Mouse (Mus musculus) midbrain, embryonic 14.5 days (tissue): ENCODE measurements around the gene Rhov. TPM values are rescaled to one million over a fixed set of nuclear protein-coding genes. Genes with fewer than 3 reads are reported as not detected.

ENCODE experiments used
- ATAC-seq: fragments of 200-750 bp; cut with Nextera tagmentation; 2 replicates; pipeline ENCODE4 v1.8.0; 2017; ENCODE audit warnings: moderate number of reproducible peaks, moderate library complexity; ENCODE audit not compliant: low FRiP score, low TSS enrichment
- DNase-seq: peaks from one replicate; pipeline ENCODE4 v3.0.0-alpha.2; 2015
- H3K27ac ChIP-seq: fragments of 300-500 bp; sonication (generic); replicated peaks from 2 replicates; pipeline ENCODE4 v1.5.1; 2014; ENCODE audit warnings: mild to moderate bottlenecking, low read depth, low read length, moderate library complexity
- H3K27me3 ChIP-seq: fragments of 300-500 bp; sonication (generic); 2 replicates; pipeline ENCODE4 v1.6.1; 2014; ENCODE audit warnings: low read length, control low read depth, mixed read lengths; ENCODE audit not compliant: control insufficient read depth, insufficient read depth
- H3K36me3 ChIP-seq: fragments of 300-500 bp; sonication (generic); 2 replicates; pipeline ENCODE4 v1.6.1; 2014; ENCODE audit warnings: low read length, control low read depth; ENCODE audit not compliant: control insufficient read depth, insufficient read depth
- H3K4me1 ChIP-seq: fragments of 300-500 bp; sonication (generic); 2 replicates; pipeline ENCODE4 v1.6.1; 2014; ENCODE audit warnings: mild to moderate bottlenecking, antibody characterized with exemption, low read length, control low read depth; ENCODE audit not compliant: control insufficient read depth, insufficient read depth
- H3K4me2 ChIP-seq: fragments of 300-500 bp; sonication (generic); 2 replicates; pipeline ENCODE4 v1.6.1; 2014; ENCODE audit warnings: mild to moderate bottlenecking, low read length, moderate library complexity
- H3K4me3 ChIP-seq: fragments of 300-500 bp; sonication (generic); replicated peaks from 2 replicates; pipeline ENCODE4 v1.5.1; 2014; ENCODE audit warnings: low read depth, low read length
- H3K9ac ChIP-seq: fragments of 300-500 bp; sonication (generic); replicated peaks from 2 replicates; pipeline ENCODE4 v1.6.1; 2014; ENCODE audit warnings: mild to moderate bottlenecking, low read length, moderate library complexity
- H3K9me3 ChIP-seq: fragments of 300-500 bp; sonication (generic); 2 replicates; pipeline ENCODE4 v1.6.1; 2016; ENCODE audit warnings: low read length, control low read depth, mixed read lengths; ENCODE audit not compliant: control insufficient read depth
- WGBS: fragments of 180-500 bp; shearing (Covaris S2); extraction: QIAGEN DNeasy Blood & Tissue Kit; methylation state at CpG from one replicate; pipeline ENCODE4 v1.1.7; 2014; 5-methylcytosine and 5-hydroxymethylcytosine counted together
- polyA plus RNA-seq: library from polyadenylated mRNA; unstranded; fragments of >200 nt; fragmentation: Nextera tagmentation; extraction: Ambion mirVana; gene quantifications from 2 replicates; pipeline ENCODE4 v1.2.1, GENCODE M21; 2014

Rhov gene
- 19.9 and 27.1 TPM in 2 replicates for polyA plus RNA-seq

GRCm38 (mm10) chr2:119270643-119271331 is at the start of gene Rhov:
Gene Rhov (minus strand): TSS chr2:119271272.
- DNase-seq: peak; percentile 89
- no peaks in the 10 kb centered on the region for H3K9me3 ChIP-seq
- H3K4me2 ChIP-seq: peak within 1 kb of the TSS; percentile 77
- no peaks in the 10 kb centered on the region for H3K36me3 ChIP-seq
- H3K27ac ChIP-seq: peak within 1 kb of the TSS; percentile 75
- no peaks in the 10 kb centered on the region for H3K27me3 ChIP-seq
- H3K9ac ChIP-seq: peak within 1 kb of the TSS; percentile 85
- under 1% methylated on average over 49 of the region's 49 CpGs for WGBS
- peaks cover 18% of the 10 kb centered on the region; the same call in 1 of the 2 replicates for H3K4me1 ChIP-seq
- peak within 1 kb of the TSS; percentile 67 for H3K4me3 ChIP-seq
- peak; percentile 83 for ATAC-seq

- Histone ChIP-seq H3K9me3 (no peaks in the 10 kb centered on the region), H3K4me2 (no peak overlapping the region), H3K9ac (no peak overlapping the region), H3K36me3 (no peaks in the 10 kb centered on the region), H3K27ac (no peak overlapping the region), H3K27me3 (peaks cover 72% of the 10 kb centered on the region), H3K4me3 (no peak overlapping the region), H3K4me1 (peaks cover 27% of the 10 kb centered on the region)
- ATAC-seq: no peak
- 74% methylated on average over 8 of the region's 8 CpGs for WGBS
- DNase-seq: no peak
Observed at GRCm38 (mm10) chr2:119320571-119320970, 49.5 kb upstream of the Rhov start.

GRCm38 (mm10) chr2:119318043-119318710 is 47.1 kb upstream of the Rhov start:
- Histone ChIP-seq H3K4me1 (peaks cover 19% of the 10 kb centered on the region), H3K9ac (no peak overlapping the region), H3K9me3 (no peaks in the 10 kb centered on the region), H3K4me3 (no peak overlapping the region), H3K36me3 (no peaks in the 10 kb centered on the region), H3K4me2 (no peak overlapping the region), H3K27ac (no peak overlapping the region), H3K27me3 (peaks cover 50% of the 10 kb centered on the region)
- 78% methylated on average over 3 of the region's 3 CpGs for WGBS
- DNase-seq: no peak
- ATAC-seq: no peak

GRCm38 (mm10) chr2:119314742-119315310 is 43.8 kb upstream of the Rhov start:
- ATAC-seq (no peak), DNase-seq (no peak)
- 0 out of 2 replicates have a peak, but pooled peaks cover 7% of the 10 kb centered on the region for H3K4me1 ChIP-seq
- H3K9ac ChIP-seq: no peak overlapping the region
- no peaks in the 10 kb centered on the region for H3K9me3 ChIP-seq
- WGBS: 70% methylated on average over 12 of the region's 12 CpGs
- H3K4me2 ChIP-seq: no peak overlapping the region
- no peaks in the 10 kb centered on the region for H3K36me3 ChIP-seq
- peaks cover 19% of the 10 kb centered on the region; the same call in 1 of the 2 replicates for H3K27me3 ChIP-seq
- no peak overlapping the region for H3K4me3 ChIP-seq
- no peak overlapping the region for H3K27ac ChIP-seq

GRCm38 (mm10) chr2:119313780-119314479 is 42.9 kb upstream of the Rhov start:
- DNase-seq (no peak), ATAC-seq (0 out of 2 replicates have a peak, but pooled peaks have one; percentile 14)
- no peaks in the 10 kb centered on the region for H3K9me3 ChIP-seq
- H3K36me3 ChIP-seq: no peaks in the 10 kb centered on the region
- no peak overlapping the region for H3K27ac ChIP-seq
- no peak overlapping the region for H3K4me2 ChIP-seq
- H3K27me3 ChIP-seq: peaks cover 19% of the 10 kb centered on the region; the same call in 1 of the 2 replicates
- 0 out of 2 replicates have a peak, but pooled peaks cover 7% of the 10 kb centered on the region for H3K4me1 ChIP-seq
- H3K4me3 ChIP-seq: no peak overlapping the region
- WGBS: 33% methylated on average over 10 of the region's 10 CpGs
- H3K9ac ChIP-seq: no peak overlapping the region

- Histone ChIP-seq H3K4me3 (no peak overlapping the region), H3K36me3 (no peaks in the 10 kb centered on the region), H3K4me2 (no peak overlapping the region), H3K9me3 (no peaks in the 10 kb centered on the region), H3K27ac (no peak overlapping the region), H3K4me1 (0 out of 2 replicates have a peak, but pooled peaks cover 7% of the 10 kb centered on the region), H3K27me3 (peaks cover 7% of the 10 kb centered on the region; the same call in 1 of the 2 replicates), H3K9ac (no peak overlapping the region)
- 20% methylated on average over 2 of the region's 2 CpGs for WGBS
- no peak for ATAC-seq
- no peak for DNase-seq
Observed at GRCm38 (mm10) chr2:119312380-119312958, 41.4 kb upstream of the Rhov start.

- no peaks in the 10 kb centered on the region for H3K9me3 ChIP-seq
- WGBS: 54% methylated on average over 12 of the region's 12 CpGs
- no peak overlapping the region for H3K4me3 ChIP-seq
- 0 out of 2 replicates have a peak, but pooled peaks cover 7% of the 10 kb centered on the region for H3K4me1 ChIP-seq
- ATAC-seq: no peak
- no peak for DNase-seq
- H3K27ac ChIP-seq: no peak overlapping the region
- H3K4me2 ChIP-seq: no peak overlapping the region
- 0 out of 2 replicates have a peak, but pooled peaks cover 6% of the 10 kb centered on the region for H3K27me3 ChIP-seq
- no peaks in the 10 kb centered on the region for H3K36me3 ChIP-seq
- H3K9ac ChIP-seq: no peak overlapping the region
Observed at GRCm38 (mm10) chr2:119311544-119311943, 40.5 kb upstream of the Rhov start.

- Histone ChIP-seq H3K9ac (no peak overlapping the region), H3K4me3 (no peak overlapping the region), H3K36me3 (no peaks in the 10 kb centered on the region), H3K27me3 (no peaks in the 10 kb centered on the region), H3K4me2 (no peak overlapping the region), H3K9me3 (no peaks in the 10 kb centered on the region), H3K27ac (no peak overlapping the region), H3K4me1 (peaks cover 12% of the 10 kb centered on the region; the same call in 1 of the 2 replicates)
- WGBS: 23% methylated on average over 3 of the region's 3 CpGs
- peak; percentile 46 for DNase-seq
- no peak for ATAC-seq
Observed at GRCm38 (mm10) chr2:119304798-119305208, 33.7 kb upstream of the Rhov start.
